Mouse (Mus musculus) layer of hippocampus, adult 11-12 months (tissue): ENCODE results near the gene Asb17.
"Not testable (repeated sequence)": the region's sequence is repeated elsewhere in the genome, so short reads cannot be mapped to it uniquely, and the experiment has no call there.

Source experiments
- DNase-seq: peaks from one replicate; pipeline ENCODE4 v3.0.0; 2022; ENCODE audit warnings: low spot score

Asb17 gene

GRCm38 (mm10) chr3:153832654-153832945, 11.4 kb upstream of the Asb17 start:
- DNase-seq = no peak

DNA sequence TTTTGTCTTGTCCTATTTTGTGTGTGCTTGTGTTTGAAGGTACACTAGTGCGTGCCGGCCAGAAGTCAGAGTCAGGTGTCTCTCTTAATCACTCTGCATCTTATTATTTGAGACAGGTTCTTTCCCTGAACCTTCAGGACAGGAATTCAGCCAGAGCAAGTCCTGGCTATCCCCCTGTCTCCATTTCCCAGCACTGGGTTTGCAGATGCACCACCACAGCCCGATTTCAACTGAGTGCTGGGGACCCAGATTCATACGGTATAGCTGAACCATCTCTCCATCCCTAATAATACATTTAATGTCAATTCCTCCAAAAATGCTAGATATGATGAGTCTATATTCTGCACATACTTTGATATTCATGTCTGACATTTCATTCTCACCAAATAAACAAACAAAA, 9.9 kb upstream of the Asb17 start:
- no peak for DNase-seq

GRCm38 (mm10) chr3:153835455-153836086, 8.4 kb upstream of the Asb17 start:
- DNase-seq = peak; percentile 61

DNA sequence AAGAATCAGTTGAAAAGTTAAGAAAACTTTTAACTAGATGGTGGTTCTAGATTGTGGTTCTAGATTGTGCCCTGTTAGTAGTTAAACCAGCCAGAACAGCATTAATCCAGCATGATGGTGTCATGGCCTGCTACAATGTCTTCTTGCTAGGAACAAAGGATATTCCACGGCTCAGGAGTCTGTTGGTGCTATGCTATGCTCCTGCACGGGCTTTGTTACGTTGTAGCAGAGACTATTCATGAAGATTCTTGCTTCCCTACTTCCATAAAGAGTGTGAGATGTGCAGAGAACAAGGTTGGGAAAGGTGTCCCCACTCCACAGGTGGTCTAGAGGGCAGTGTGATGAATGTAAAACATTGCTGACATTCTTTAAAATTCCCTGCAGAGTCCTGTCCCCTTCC, 7.7 kb upstream of the Asb17 start:
- no peak for DNase-seq

GRCm38 (mm10) chr3:153837593-153837992, 6.4 kb upstream of the Asb17 start:
- no peak for DNase-seq

DNA sequence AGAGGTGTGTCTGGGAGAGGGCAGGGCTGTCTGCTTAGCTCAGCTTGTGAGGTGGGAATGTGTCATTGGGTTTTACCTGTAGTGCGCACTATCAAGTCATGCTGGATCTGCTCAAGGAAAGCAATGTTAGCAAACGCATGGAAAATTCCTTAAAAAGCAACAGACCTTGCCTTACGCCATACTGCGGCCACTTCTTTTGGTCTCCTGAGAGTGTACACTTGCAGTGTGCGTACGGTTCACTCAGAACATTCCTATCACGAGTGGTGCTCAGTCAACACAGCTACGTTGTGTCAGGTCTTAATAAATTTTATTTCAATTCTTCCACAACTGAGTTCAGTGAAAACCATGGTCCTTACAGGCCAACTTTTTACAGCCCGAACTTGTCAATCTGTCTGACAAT, 748 bp downstream of the Asb17 start:
- no peak for DNase-seq

DNA sequence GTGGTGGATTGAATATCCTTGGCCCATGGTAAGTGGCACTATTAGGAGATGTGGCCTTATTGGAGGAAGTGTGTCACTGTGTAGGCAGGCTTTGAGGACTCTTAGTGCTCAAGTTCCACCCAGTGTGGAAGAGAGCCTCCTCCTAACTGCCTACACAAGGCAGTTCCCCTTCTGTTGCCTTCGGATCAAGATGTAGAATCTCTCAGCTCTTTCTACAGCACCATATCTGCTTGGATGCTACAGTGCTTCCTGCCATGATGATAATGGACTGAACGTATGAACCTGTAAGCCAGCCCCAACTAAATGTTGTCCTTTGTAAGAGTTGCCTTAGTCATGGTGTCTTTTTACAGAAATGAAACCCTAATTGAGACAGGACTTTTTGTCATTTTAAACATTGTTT, 1.5 kb downstream of the Asb17 start:
- DNase-seq = no peak

GRCm38 (mm10) chr3:153846109-153846508, 2.1 kb downstream of the Asb17 start:
- DNase-seq = no peak

DNA sequence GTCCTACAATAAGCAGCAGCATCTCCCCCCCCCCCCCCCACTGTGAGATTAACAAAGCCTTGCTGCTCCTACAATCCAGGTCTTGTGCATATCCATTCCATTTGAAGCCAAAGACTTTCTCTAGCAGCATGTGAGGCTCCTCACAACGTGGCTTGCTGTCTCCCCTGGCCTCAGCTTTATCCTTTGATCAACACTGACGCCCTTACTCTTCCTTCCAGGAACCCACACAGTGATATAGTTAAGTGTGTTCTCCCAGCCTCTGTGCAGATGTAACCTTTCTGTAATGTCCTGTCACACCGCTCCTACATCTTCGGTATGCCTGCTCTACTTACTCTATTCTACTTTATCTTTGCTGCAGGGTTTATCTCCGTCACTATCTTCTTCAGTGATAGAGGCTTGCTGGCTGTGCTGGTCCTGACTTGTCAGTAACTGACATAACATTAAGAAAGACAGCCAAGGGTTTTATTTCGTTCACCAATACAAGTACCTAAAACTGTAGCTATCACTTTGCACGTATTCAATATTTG, 3.3 kb downstream of the Asb17 start:
- no peak for DNase-seq

GRCm38 (mm10) chr3:153849368-153850015, 5.5 kb downstream of the Asb17 start:
- no peak for DNase-seq

DNA sequence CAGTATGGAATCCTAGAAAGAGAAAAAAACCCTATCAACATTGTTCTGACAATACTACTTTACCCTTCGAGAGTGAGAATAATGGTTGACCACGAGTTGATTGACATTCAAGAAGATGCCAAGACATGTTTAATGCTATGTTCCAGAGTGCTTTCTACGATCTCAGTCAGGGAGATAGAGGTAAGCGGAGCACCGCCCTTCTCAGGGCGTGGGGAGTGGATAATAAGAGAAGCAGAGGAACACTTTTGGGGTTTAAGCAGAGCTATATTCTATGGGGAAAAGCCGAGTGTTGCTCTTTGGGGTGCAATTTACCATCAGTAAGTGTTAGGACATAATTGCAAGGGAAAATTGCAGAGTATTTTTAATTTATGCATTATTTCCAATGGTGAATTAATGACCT, 6.8 kb downstream of the Asb17 start:
- DNase-seq = no peak

- no peak for DNase-seq
These were observed 8.3 kb downstream of the Asb17 start for GRCm38 (mm10) chr3:153852266-153852665.

- no peak for DNase-seq
These were observed 14.5 kb downstream of the Asb17 start for GRCm38 (mm10) chr3:153858350-153859001.

GRCm38 (mm10) chr3:153860392-153860791, 16.4 kb downstream of the Asb17 start:
- DNase-seq = not testable (repeated sequence)

GRCm38 (mm10) chr3:153863816-153864215, 19.8 kb downstream of the Asb17 start:
- DNase-seq = no peak

DNA sequence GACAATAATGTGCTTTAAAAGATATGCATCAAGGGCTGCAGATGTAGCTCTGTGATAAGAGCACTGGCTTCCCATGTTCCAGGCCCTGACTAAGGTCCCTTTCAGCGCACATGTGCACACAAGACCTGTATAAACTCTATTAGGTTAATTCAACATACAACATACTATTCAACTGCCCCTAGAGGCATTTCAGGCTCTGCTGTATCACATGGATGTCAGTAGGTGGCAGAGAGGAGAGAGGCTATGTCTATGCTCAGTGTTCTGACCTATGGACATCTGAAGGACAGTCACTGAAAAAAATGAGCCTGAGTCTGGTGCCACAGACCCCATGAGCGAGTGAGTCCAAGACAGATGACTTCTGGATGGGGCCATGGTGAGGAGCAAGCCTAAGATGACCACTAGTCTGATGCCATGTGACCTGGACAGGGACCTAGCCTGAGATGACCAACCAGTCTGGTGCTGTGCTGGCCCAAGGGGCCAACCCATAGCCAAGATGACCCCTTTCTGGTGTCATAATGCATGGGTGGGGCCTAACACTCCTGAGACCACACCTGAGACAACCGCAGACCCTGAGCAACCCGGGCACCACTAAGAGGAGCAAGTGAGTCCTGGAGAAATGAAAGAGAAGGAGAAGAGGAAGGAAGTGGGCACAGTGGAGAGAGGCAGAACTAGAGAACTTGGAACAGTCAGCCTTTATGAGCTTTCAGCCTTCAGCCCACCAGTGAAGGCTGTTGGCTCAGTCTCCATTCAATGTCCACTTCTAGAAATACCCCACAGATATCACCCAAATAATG, 20.8 kb downstream of the Asb17 start:
- DNase-seq = no peak

- DNase-seq = no peak
These were observed 23.4 kb downstream of the Asb17 start for GRCm38 (mm10) chr3:153867149-153868136.

- no peak for DNase-seq
These were observed 27.4 kb downstream of the Asb17 start for GRCm38 (mm10) chr3:153871396-153871795.

- DNase-seq = no peak
These were observed 42.3 kb downstream of the Asb17 start for GRCm38 (mm10) chr3:153886296-153886695.

GRCm38 (mm10) chr3:153888141-153888540, 44.1 kb downstream of the Asb17 start:
- DNase-seq = no peak

DNA sequence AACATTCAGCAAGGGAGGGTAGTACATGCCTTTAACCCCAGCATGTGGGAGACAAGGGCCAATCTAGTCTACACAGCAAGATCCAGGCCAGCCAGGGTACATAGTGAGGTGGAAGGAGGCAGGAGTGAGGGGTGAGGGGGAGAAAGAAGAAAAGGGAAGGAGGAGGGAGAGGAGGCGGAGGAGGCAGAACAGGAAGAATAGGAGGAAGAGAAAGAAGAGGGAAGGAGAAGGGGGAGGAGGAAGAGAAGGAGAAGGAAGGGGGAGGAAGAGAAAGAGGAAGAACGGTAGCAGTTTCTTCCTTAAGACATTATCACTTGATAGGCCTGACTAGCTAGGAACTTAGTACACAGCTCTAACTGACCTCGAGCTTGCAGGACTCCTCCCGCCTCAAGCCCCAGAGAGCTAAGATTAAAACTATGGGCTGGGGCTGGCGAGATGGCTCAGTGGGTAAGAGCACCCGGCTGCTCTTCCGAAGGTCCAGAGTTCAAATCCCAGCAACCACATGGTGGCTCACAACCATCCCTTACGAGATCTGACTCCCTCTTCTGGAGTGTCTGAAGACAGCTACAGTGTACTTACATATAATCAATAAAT, 45.3 kb downstream of the Asb17 start:
- no peak for DNase-seq
